Mouse (Mus musculus) hindbrain, embryonic 10.5 days (tissue): ENCODE data around the gene Pms1. TPM values are rescaled to one million over a fixed set of nuclear protein-coding genes. Genes with fewer than 3 reads are reported as not detected.
A peak's percentile ranks its signal among the peaks of the same experiment; 100 is the strongest.
"Not testable (repeated sequence)": the region's sequence is repeated elsewhere in the genome, so short reads cannot be mapped to it uniquely, and the experiment has no call there.

Experiments
- DNase-seq: peaks from one replicate; pipeline ENCODE4 v3.0.0-alpha.2; 2017; ENCODE audit warnings: low spot score
- H3K27ac ChIP-seq: fragments of 300-500 bp; sonication (generic); 2 replicates; pipeline ENCODE4 v1.5.1; 2016; ENCODE audit warnings: mild to moderate bottlenecking, moderate library complexity
- H3K27me3 ChIP-seq: fragments of 300-500 bp; sonication (generic); 2 replicates; pipeline ENCODE4 v1.6.1; 2016; ENCODE audit warnings: mild to moderate bottlenecking; ENCODE audit not compliant: poor library complexity, insufficient read depth, severe bottlenecking
- H3K36me3 ChIP-seq: fragments of 300-500 bp; sonication (generic); 2 replicates; pipeline ENCODE4 v1.6.1; 2016; ENCODE audit warnings: mild to moderate bottlenecking, moderate library complexity
- H3K4me1 ChIP-seq: fragments of 300-500 bp; sonication (generic); replicated peaks from 2 replicates; pipeline ENCODE4 v1.6.1; 2016; ENCODE audit warnings: mild to moderate bottlenecking
- H3K4me3 ChIP-seq: fragments of 300-500 bp; sonication (generic); 2 replicates; pipeline ENCODE4 v1.5.1; 2016; ENCODE audit warnings: mild to moderate bottlenecking, moderate library complexity
- H3K9me3 ChIP-seq: fragments of 300-500 bp; sonication (generic); 2 replicates; pipeline ENCODE4 v1.6.1; 2016; ENCODE audit warnings: mild to moderate bottlenecking, moderate library complexity
- WGBS: fragments of 180-500 bp; shearing (Covaris S2); methylation state at CpG from one replicate; pipeline ENCODE4 v1.1.7; 2016; 5-methylcytosine and 5-hydroxymethylcytosine counted together
- polyA plus RNA-seq: library from polyadenylated mRNA; unstranded; fragments of >200 nt; fragmentation: Nextera tagmentation; extraction: Ambion mirVana; gene quantifications from 2 replicates; pipeline ENCODE4 v1.2.1, GENCODE M21; 2016

Pms1 gene
- polyA plus RNA-seq: 18.8 and 25.1 TPM in 2 replicates

GRCm38 (mm10) chr1:53296581-53297383 lies at the start of gene Pms1, which contains the start of the genes Ormdl1 and Gm28778:
TSS of gene Pms1 (minus strand) at chr1:53297018.
TSS of gene Ormdl1 (plus strand) at chr1:53297095.
TSS of gene Gm28778 (plus strand) at chr1:53297111.
- peaks cover 33% of the 10 kb centered on the region for H3K36me3 ChIP-seq
- peak within 1 kb of the TSS; percentile 97 for H3K27ac ChIP-seq
- H3K4me3 ChIP-seq: peak within 1 kb of the TSS; percentile 85
- H3K9me3 ChIP-seq: no peaks in the 10 kb centered on the region
- WGBS: under 1% methylated on average over 66 of the region's 66 CpGs
- H3K4me1 ChIP-seq: peaks cover 15% of the 10 kb centered on the region
- DNase-seq: peak; percentile 96
- no peaks in the 10 kb centered on the region for H3K27me3 ChIP-seq

GRCm38 (mm10) chr1:53341071-53341470 lies 44.3 kb upstream of the Pms1 start:
- Histone ChIP-seq H3K27me3 (no peaks in the 10 kb centered on the region), H3K36me3 (peaks cover 61% of the 10 kb centered on the region), H3K9me3 (peaks cover 24% of the 10 kb centered on the region), H3K27ac (no peak overlapping the region), H3K4me1 (no peaks in the 10 kb centered on the region), H3K4me3 (no peak overlapping the region)
- 93% methylated on average over 2 of the region's 2 CpGs for WGBS
- no peak for DNase-seq

DNA sequence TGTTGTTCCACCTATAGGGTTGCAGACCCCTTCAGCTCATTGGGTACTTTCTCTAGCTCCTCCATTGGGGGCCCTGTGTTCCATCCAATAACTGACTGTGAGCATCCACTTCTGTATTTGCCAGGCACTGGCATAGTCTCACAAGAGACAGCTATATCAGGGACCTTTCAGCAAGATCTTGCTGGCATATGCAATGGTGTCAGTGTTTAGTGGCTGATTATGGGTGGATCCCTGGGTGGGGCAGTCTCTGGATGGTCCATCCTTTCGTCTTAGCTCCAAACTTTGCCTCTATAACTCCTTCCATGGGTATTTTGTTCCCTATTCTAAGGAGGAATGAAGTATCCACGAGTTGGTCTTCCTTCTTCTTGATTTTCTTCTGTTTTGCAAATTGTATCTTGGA lies 40.6 kb upstream of the Pms1 start:
- H3K9me3 ChIP-seq: peaks cover 21% of the 10 kb centered on the region
- 66% methylated on average over 2 of the region's 2 CpGs for WGBS
- peaks cover 24% of the 10 kb centered on the region for H3K36me3 ChIP-seq
- H3K4me3 ChIP-seq, H3K27me3 ChIP-seq, H3K4me1 ChIP-seq, DNase-seq, H3K27ac ChIP-seq: not testable (repeated sequence)

DNA sequence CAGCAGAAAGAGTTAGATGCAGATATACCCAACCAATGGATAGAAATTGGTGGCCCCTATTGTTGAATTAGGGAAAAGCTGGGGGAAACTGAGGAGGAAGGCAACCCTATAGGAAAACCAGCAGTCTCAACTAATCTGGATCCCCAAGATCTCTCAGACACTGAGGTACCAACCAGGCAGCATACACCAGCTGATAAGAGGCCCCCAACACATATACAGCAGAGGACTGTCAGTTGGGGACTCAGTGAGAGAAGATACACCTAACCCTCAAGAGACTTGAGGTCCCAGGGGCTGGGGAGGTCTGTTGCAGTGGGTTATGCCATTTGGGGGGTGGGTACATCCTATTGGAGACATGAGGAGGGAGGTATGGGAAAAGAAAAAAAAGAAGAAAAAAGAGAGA lies 38.6 kb upstream of the Pms1 start:
- peaks cover 8% of the 10 kb centered on the region; the same call in 1 of the 2 replicates for H3K9me3 ChIP-seq
- H3K27me3 ChIP-seq: no peaks in the 10 kb centered on the region
- no peak overlapping the region for H3K27ac ChIP-seq
- no peaks in the 10 kb centered on the region for H3K4me1 ChIP-seq
- H3K36me3 ChIP-seq: peaks cover 5% of the 10 kb centered on the region
- DNase-seq: no peak
- H3K4me3 ChIP-seq: no peak overlapping the region

DNA sequence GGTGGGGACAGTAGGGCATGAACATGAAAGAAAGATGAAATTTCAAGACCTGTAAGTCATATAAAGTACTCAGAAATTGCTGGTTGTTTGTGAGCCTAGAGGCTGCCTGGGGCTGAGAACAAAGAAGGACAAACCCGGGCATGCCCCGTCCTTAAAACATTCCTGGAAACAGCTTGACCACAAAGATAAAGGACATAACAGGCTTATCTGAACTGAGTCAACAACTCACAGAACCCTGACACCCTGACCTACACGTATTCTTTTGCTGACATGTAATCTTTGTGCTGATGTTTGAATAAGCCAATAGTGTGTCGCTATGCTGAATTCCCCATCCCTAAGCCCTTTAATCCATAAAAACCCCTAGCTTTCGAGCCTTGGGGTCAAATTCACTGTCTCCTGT lies 36.7 kb upstream of the Pms1 start:
- not testable (repeated sequence) for H3K27me3 ChIP-seq, DNase-seq, H3K9me3 ChIP-seq, H3K27ac ChIP-seq, H3K4me3 ChIP-seq, H3K4me1 ChIP-seq, H3K36me3 ChIP-seq
- WGBS: 90% methylated on average over 5 of the region's 5 CpGs

GRCm38 (mm10) chr1:53324827-53325494 lies 28.1 kb upstream of the Pms1 start:
- H3K27ac ChIP-seq: no peak overlapping the region
- no peaks in the 10 kb centered on the region for H3K27me3 ChIP-seq
- no peak overlapping the region for H3K4me3 ChIP-seq
- no peak for DNase-seq
- WGBS: 95% methylated on average over 5 of the region's 5 CpGs
- H3K36me3 ChIP-seq: peaks cover 50% of the 10 kb centered on the region
- no peaks in the 10 kb centered on the region for H3K4me1 ChIP-seq
- no peaks in the 10 kb centered on the region for H3K9me3 ChIP-seq

- no peaks in the 10 kb centered on the region for H3K27me3 ChIP-seq
- H3K9me3 ChIP-seq: no peaks in the 10 kb centered on the region
- no peak overlapping the region for H3K27ac ChIP-seq
- H3K36me3 ChIP-seq: peaks cover 57% of the 10 kb centered on the region
- no peak for DNase-seq
- H3K4me1 ChIP-seq: no peaks in the 10 kb centered on the region
- WGBS: 89% methylated on average over 1 of the region's 1 CpGs
- H3K4me3 ChIP-seq: no peak overlapping the region
These were observed 27.5 kb upstream of the Pms1 start for GRCm38 (mm10) chr1:53324277-53324676.

- WGBS: 91% methylated on average over 5 of the region's 5 CpGs
- peaks cover 63% of the 10 kb centered on the region for H3K36me3 ChIP-seq
- H3K4me3 ChIP-seq: no peak overlapping the region
These were observed 26.4 kb upstream of the Pms1 start for GRCm38 (mm10) chr1:53323254-53323653.

DNA sequence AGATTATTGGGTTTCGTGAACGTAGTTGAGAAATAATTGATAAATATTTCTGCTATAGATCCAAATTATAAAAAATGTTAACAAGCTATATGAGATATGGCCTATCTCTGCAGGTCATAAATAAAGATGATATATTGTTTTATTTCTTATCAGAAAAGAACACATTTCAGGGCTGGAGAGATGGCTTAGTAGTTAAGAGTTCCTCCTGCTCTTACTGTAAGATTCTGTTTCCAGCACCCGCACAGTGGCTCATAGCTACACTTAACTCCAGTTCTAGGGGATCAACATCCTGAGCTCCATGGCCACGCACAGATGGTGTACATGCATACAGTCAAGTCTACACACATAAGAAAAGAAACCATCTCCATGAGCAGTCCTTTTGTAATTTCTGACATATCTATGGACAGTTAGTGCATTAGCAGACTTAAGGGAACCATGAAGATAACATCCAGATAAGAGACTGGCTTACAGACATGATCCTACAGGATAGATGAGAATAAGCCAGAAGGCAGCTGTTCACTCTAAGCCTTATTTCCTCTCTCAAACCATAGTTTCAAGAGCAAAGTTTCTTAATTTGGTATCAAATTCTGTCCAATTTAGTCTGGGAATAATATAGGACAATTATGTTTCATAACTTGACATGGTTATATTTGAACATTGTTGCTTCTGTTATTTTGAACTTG lies 25.0 kb upstream of the Pms1 start:
- H3K36me3 ChIP-seq: peaks cover 76% of the 10 kb centered on the region
- 96% methylated on average over 4 of the region's 4 CpGs for WGBS
- DNase-seq: no peak

More at GRCm38 (mm10) chr1:53323254-53323653, 26.4 kb upstream of the Pms1 start:
- Histone ChIP-seq H3K9me3 (no peaks in the 10 kb centered on the region), H3K4me1 (no peaks in the 10 kb centered on the region), H3K27ac (no peak overlapping the region), H3K27me3 (no peaks in the 10 kb centered on the region)
- DNase-seq: no peak

DNA sequence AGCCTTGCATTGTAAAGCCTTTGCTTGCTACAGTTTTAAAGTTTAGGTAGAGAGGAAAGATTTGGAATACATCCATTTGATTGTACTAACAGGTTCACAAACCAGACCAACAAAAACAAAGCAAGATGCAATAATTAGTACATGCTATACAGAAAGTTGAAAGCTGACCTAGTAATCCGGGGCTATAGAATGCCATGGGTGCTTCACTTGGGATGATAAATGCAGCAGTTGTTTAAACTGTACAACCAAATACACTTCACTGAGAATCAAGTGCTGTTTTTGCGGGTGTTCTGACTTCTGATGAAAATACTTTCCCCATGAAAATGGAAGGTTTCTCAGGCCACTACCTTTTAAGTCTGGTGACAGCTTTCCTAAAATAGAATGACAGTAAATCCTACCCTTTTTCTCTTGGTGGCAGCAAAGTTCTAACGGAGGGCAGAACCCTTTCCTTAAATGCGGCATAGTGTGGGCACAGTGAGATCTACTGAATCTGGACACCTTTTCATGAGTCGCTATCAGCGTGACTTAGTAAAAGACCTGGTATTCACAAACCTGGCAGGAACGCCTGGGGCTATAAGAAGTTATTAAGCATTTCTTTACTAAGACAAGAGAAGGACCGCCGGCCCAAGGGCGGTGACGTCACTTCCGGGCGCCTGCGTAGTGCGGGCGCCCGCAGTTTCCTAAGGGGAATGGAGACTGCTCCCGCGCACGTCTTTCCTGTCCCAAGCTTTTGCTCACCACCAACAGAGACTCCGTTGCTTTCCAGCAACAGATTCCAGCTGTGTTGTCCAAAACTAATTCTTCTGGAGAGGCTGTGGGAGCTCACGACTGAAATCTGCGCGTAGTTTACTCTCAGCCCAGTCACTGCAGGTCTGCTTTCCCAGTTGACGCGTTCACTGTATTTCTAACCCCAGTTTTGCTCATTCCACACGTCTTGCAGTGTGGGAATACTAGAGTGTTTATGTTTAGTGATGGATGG lies 16.5 kb upstream of the Pms1 start, which contains the start of gene Osgepl1:
TSS of gene Osgepl1 (plus strand) at position 636 of the 979 bp plus-strand sequence.
- WGBS: 3% methylated on average over 27 of the region's 27 CpGs

More for the DNA sequence above, 25.0 kb upstream of the Pms1 start:
- H3K27ac ChIP-seq: no peak overlapping the region
- no peaks in the 10 kb centered on the region for H3K27me3 ChIP-seq
- no peak overlapping the region for H3K4me3 ChIP-seq
- H3K9me3 ChIP-seq: no peaks in the 10 kb centered on the region
- H3K4me1 ChIP-seq: no peaks in the 10 kb centered on the region

DNA sequence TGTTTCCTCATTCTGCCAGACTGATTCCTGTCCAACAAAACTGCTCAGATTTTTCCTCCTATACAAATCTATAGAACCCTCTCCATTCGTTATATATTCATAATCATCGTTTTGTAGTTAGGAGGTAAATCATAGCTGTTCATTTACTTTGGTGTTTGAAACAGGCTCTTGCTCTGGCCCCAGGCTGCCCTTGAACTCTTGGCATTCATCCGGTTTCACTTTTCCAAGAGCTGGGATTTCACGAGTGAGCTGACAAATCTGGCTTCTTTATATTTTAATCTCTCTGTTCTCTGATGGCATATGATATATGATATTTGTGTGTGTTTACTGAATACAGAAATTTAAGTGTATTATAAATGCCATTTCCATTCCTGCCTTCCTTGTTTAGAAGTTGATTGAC lies 3.7 kb upstream of the Pms1 start:
- peaks cover 43% of the 10 kb centered on the region for H3K36me3 ChIP-seq

More for the DNA sequence above, 16.5 kb upstream of the Pms1 start, which contains the start of gene Osgepl1:
- peak within 1 kb of the TSS; percentile 74 for H3K4me3 ChIP-seq
- no peaks in the 10 kb centered on the region for H3K9me3 ChIP-seq
- H3K4me1 ChIP-seq: peaks cover 8% of the 10 kb centered on the region
- H3K27ac ChIP-seq: peak within 1 kb of the TSS; percentile 92
- peaks cover 55% of the 10 kb centered on the region for H3K36me3 ChIP-seq
- H3K27me3 ChIP-seq: no peaks in the 10 kb centered on the region
- DNase-seq: peak; percentile 87

DNA sequence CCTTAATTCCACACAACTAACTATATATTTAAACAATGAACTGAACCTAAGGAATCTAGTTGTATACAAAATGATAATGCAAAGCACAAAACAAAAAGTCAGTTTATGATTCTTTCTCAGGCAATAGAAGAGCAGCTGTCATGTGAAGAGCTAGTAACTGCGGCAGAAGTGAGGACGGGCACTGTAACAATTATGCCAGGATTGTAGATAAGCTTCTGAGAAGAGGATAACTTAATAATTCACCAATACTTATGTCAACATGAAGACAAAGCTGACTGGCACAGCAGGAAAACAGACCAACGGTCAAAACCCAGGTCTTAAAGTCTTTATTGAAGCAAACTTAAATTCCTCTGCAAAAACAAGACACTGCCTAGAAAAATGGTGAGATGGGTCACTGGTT lies 5.6 kb downstream of the Pms1 start:
- Histone ChIP-seq H3K4me3 (no peak overlapping the region), H3K9me3 (peaks cover 3% of the 10 kb centered on the region; the same call in 1 of the 2 replicates), H3K4me1 (peaks cover 6% of the 10 kb centered on the region; the same call in 1 of the 2 replicates), H3K27ac (no peak overlapping the region), H3K36me3 (peaks cover 34% of the 10 kb centered on the region), H3K27me3 (no peaks in the 10 kb centered on the region)
- WGBS: 86% methylated on average over 3 of the region's 3 CpGs
- DNase-seq: no peak

More for the DNA sequence above, 3.7 kb upstream of the Pms1 start:
- no peak for DNase-seq
- H3K4me3 ChIP-seq: no peak overlapping the region
- peaks cover 15% of the 10 kb centered on the region for H3K4me1 ChIP-seq
- no peak overlapping the region for H3K27ac ChIP-seq
- H3K9me3 ChIP-seq: no peaks in the 10 kb centered on the region
- WGBS: 89% methylated on average over 4 of the region's 4 CpGs
- H3K27me3 ChIP-seq: no peaks in the 10 kb centered on the region
